Mouse (Mus musculus): ENCODE measurements at regions not wholly inside any gene's neighbourhood (a gene's known extent, or its start where the extent isn't known, plus 50 kb on each side); places are given as distances from the start of the nearest gene placed in this dataset.

GRCm38 (mm10) chr2:51566554-51567246, 60.6 kb upstream of the Tas2r134 start:
- ATAC-seq (ENCODE audit: insufficient number of reproducible peaks, insufficient read depth, low FRiP score, low read depth) = no peak

DNA sequence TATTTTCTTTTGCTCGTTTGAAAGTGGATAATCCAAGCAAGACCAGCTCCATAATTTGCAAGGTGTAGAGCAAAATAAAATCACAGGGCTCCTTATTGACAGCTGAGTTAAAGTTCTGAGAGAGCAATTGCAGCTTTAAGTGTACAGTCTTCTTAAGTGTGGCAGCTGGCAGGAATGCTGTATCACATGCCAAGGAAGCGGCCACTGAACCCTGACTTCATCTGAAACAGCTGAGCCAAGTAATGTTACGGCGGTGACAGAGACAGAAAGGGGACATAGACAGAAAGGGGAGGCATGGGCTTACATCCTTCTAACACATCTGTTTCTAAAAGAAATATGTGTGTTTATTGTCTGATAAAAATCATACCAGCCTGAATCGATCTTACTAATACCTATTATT, 63.4 kb upstream of the Tas2r134 start:
- 72% methylated on average over 5 of the region's 5 CpGs for WGBS
- Histone ChIP-seq H3K27ac (ENCODE audit: low read length) (no peak overlapping the region), H3K9me3 (ENCODE audit: control insufficient read depth, low read depth, low read length) (no peaks in the 10 kb centered on the region), H3K9ac (replicated peaks; ENCODE audit: low read depth, low read length) (no peak overlapping the region), H3K4me2 (replicated peaks; ENCODE audit: low read depth, low read length) (no peak overlapping the region), H3K4me1 (ENCODE audit: control insufficient read depth, insufficient read depth, low read length) (peaks cover 7% of the 10 kb centered on the region), H3K36me3 (ENCODE audit: control insufficient read depth, insufficient read depth, low read length) (no peaks in the 10 kb centered on the region), H3K4me3 (ENCODE audit: low read depth, low read length) (no peak overlapping the region), H3K27me3 (ENCODE audit: control insufficient read depth, insufficient read depth, low read length) (no peaks in the 10 kb centered on the region)
- no peak for ATAC-seq (ENCODE audit: insufficient number of reproducible peaks, insufficient read depth, low FRiP score, low read depth)

More at GRCm38 (mm10) chr2:51566554-51567246, 60.6 kb upstream of the Tas2r134 start:
- H3K4me1 ChIP-seq (ENCODE audit: control insufficient read depth, insufficient read depth, low read length) = peaks cover 7% of the 10 kb centered on the region
- H3K27ac ChIP-seq (ENCODE audit: low read length) = no peak overlapping the region
- no peak overlapping the region for H3K9ac ChIP-seq (replicated peaks; ENCODE audit: low read depth, low read length)
- 69% methylated on average over 7 of the region's 7 CpGs for WGBS
- no peaks in the 10 kb centered on the region for H3K27me3 ChIP-seq (ENCODE audit: control insufficient read depth, insufficient read depth, low read length)
- H3K4me3 ChIP-seq (ENCODE audit: low read depth, low read length) = no peak overlapping the region
- no peaks in the 10 kb centered on the region for H3K9me3 ChIP-seq (ENCODE audit: control insufficient read depth, low read depth, low read length)
- no peak overlapping the region for H3K4me2 ChIP-seq (replicated peaks; ENCODE audit: low read depth, low read length)
- no peaks in the 10 kb centered on the region for H3K36me3 ChIP-seq (ENCODE audit: control insufficient read depth, insufficient read depth, low read length)

DNA sequence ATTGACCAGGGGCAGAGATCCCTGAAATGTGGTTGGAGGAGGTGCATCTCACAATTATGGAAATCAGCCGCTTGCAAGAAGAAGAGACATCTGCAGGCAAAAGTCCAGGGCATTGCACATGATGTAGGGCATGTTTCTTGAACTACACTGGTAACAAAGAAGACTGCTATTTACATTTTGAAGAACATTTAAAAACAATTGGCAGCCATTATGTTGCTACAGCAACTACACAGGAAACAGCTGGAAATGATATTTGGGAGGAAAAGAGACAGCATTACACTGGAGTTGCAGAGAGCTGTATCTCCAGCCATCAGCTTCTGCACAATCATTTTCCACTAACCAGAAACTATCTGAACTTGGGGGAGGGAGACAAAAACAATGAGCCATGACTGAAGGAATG, 64.1 kb upstream of the Tas2r134 start:
- ATAC-seq (ENCODE audit: insufficient number of reproducible peaks, insufficient read depth, low FRiP score, low read depth) = no peak
- WGBS = 87% methylated on average over 1 of the region's 1 CpGs

DNA sequence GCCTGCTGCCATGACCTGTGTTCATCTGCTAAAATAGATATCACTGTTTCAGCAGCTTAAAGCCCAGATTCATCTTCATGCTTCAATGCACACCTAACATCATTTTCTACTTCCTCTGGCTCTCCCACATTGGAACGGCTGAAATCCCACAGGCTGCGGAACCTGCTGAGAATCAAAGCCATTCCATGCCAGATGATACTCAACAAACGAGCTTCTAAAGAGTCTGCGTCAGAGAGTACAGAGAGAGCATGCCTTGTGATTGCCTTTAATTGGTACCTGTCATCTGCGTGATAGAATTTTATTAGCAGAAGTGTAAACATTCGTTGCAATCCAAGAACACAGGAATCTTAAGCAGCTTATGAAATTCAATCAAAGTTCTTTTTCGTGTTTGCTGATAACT, 76.4 kb upstream of the Tas2r134 start:
- 47% methylated on average over 7 of the region's 7 CpGs for WGBS
- no peak overlapping the region for H3K4me3 ChIP-seq (ENCODE audit: low read depth, low read length)
- no peak for ATAC-seq (ENCODE audit: insufficient number of reproducible peaks, insufficient read depth, low FRiP score, low read depth)
- H3K4me2 ChIP-seq (replicated peaks; ENCODE audit: low read depth, low read length) = no peak overlapping the region
- no peaks in the 10 kb centered on the region for H3K9me3 ChIP-seq (ENCODE audit: control insufficient read depth, low read depth, low read length)
- no peaks in the 10 kb centered on the region for H3K4me1 ChIP-seq (ENCODE audit: control insufficient read depth, insufficient read depth, low read length)
- no peaks in the 10 kb centered on the region for H3K36me3 ChIP-seq (ENCODE audit: control insufficient read depth, insufficient read depth, low read length)
- no peaks in the 10 kb centered on the region for H3K27me3 ChIP-seq (ENCODE audit: control insufficient read depth, insufficient read depth, low read length)
- H3K27ac ChIP-seq (ENCODE audit: low read length) = no peak overlapping the region
- no peak overlapping the region for H3K9ac ChIP-seq (replicated peaks; ENCODE audit: low read depth, low read length)

More for the DNA sequence above, 64.1 kb upstream of the Tas2r134 start:
- Histone ChIP-seq H3K4me1 (ENCODE audit: control insufficient read depth, insufficient read depth, low read length) (peaks cover 7% of the 10 kb centered on the region), H3K27ac (ENCODE audit: low read length) (no peak overlapping the region), H3K4me2 (replicated peaks; ENCODE audit: low read depth, low read length) (no peak overlapping the region), H3K27me3 (ENCODE audit: control insufficient read depth, insufficient read depth, low read length) (no peaks in the 10 kb centered on the region), H3K9ac (replicated peaks; ENCODE audit: low read depth, low read length) (no peak overlapping the region), H3K36me3 (ENCODE audit: control insufficient read depth, insufficient read depth, low read length) (no peaks in the 10 kb centered on the region), H3K4me3 (ENCODE audit: low read depth, low read length) (no peak overlapping the region), H3K9me3 (ENCODE audit: control insufficient read depth, low read depth, low read length) (no peaks in the 10 kb centered on the region)

DNA sequence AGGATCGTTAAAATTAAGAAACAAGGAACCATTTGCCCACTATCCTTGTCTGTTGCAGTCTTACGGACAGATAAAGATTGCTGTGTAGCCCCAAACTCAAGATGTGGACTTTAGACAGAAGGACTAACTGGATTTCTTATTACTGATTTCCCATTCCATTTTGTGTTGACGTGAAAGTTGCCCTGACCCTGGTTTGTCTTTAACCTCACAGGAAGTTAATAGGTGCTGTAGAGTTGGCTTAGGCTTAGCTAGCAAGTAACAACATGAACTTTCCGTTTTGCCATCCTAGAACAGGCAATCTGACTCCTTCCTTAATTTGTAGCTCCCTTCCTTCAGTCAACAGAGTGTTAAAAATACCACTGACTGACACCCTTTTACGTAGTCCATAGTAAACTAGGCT, 78.2 kb upstream of the Tas2r134 start:
- WGBS = 79% methylated on average over 5 of the region's 5 CpGs
- no peak overlapping the region for H3K4me3 ChIP-seq (ENCODE audit: low read depth, low read length)

DNA sequence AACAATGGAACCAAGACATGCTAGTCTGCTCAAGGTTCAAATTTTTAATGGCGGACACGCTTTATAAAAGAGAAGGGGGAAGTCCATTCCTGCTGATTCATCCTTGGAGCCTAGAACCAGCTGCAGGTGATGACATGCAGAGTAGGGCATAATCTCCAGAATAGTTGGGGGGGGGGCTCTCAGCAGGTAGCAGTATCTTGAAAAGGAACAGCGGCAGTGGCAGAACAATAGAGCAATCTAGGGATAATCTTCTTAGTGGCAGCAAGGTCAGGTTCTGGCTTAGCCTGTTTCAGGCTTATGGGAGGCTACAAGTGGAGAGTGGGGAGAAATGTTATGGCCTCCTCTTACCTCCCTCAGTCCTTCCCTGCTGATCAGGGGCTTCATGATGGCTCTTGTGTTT, 81.1 kb upstream of the Tas2r134 start:
- WGBS = 86% methylated on average over 3 of the region's 3 CpGs
- no peaks in the 10 kb centered on the region for H3K27me3 ChIP-seq (ENCODE audit: control insufficient read depth, insufficient read depth, low read length)
- no peak for ATAC-seq (ENCODE audit: insufficient number of reproducible peaks, insufficient read depth, low FRiP score, low read depth)

More for the DNA sequence above, 78.2 kb upstream of the Tas2r134 start:
- Histone ChIP-seq H3K4me2 (replicated peaks; ENCODE audit: low read depth, low read length) (no peak overlapping the region), H3K27me3 (ENCODE audit: control insufficient read depth, insufficient read depth, low read length) (no peaks in the 10 kb centered on the region), H3K9me3 (ENCODE audit: control insufficient read depth, low read depth, low read length) (no peaks in the 10 kb centered on the region), H3K27ac (ENCODE audit: low read length) (no peak overlapping the region), H3K36me3 (ENCODE audit: control insufficient read depth, insufficient read depth, low read length) (no peaks in the 10 kb centered on the region), H3K4me1 (ENCODE audit: control insufficient read depth, insufficient read depth, low read length) (no peaks in the 10 kb centered on the region), H3K9ac (replicated peaks; ENCODE audit: low read depth, low read length) (no peak overlapping the region)
- ATAC-seq (ENCODE audit: insufficient number of reproducible peaks, insufficient read depth, low FRiP score, low read depth) = no peak

DNA sequence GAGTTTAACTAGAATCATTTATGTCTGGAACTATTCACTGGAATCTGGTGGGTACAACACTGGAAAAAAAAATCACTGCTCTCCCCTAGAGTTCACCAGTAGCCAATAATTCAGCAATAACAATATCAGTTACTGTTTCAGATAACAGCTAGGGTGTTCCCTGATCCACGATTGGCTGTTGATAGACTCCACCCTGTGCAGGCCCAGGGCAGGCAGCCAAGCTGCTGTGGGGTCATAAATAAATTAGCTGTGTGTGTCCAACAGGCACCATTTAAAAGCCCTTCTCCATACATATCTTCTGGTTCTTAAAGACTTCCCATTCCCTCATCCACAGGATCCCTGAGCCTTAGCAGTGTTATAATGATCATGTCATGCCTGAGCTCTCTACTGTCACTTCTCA, 83.4 kb upstream of the Tas2r134 start:
- Histone ChIP-seq H3K4me3 (ENCODE audit: low read depth, low read length) (no peak overlapping the region), H3K4me2 (replicated peaks; ENCODE audit: low read depth, low read length) (no peak overlapping the region), H3K27ac (ENCODE audit: low read length) (no peak overlapping the region), H3K36me3 (ENCODE audit: control insufficient read depth, insufficient read depth, low read length) (no peaks in the 10 kb centered on the region), H3K27me3 (ENCODE audit: control insufficient read depth, insufficient read depth, low read length) (no peaks in the 10 kb centered on the region), H3K9me3 (ENCODE audit: control insufficient read depth, low read depth, low read length) (no peaks in the 10 kb centered on the region), H3K4me1 (ENCODE audit: control insufficient read depth, insufficient read depth, low read length) (no peaks in the 10 kb centered on the region), H3K9ac (replicated peaks; ENCODE audit: low read depth, low read length) (no peak overlapping the region)
- WGBS = 48% methylated on average over 1 of the region's 1 CpGs
- ATAC-seq (ENCODE audit: insufficient number of reproducible peaks, insufficient read depth, low FRiP score, low read depth) = no peak

More for the DNA sequence above, 81.1 kb upstream of the Tas2r134 start:
- Histone ChIP-seq H3K9me3 (ENCODE audit: control insufficient read depth, low read depth, low read length) (no peaks in the 10 kb centered on the region), H3K4me3 (ENCODE audit: low read depth, low read length) (no peak overlapping the region), H3K9ac (replicated peaks; ENCODE audit: low read depth, low read length) (no peak overlapping the region), H3K27ac (ENCODE audit: low read length) (no peak overlapping the region), H3K4me1 (ENCODE audit: control insufficient read depth, insufficient read depth, low read length) (no peaks in the 10 kb centered on the region), H3K4me2 (replicated peaks; ENCODE audit: low read depth, low read length) (no peak overlapping the region), H3K36me3 (ENCODE audit: control insufficient read depth, insufficient read depth, low read length) (no peaks in the 10 kb centered on the region)

DNA sequence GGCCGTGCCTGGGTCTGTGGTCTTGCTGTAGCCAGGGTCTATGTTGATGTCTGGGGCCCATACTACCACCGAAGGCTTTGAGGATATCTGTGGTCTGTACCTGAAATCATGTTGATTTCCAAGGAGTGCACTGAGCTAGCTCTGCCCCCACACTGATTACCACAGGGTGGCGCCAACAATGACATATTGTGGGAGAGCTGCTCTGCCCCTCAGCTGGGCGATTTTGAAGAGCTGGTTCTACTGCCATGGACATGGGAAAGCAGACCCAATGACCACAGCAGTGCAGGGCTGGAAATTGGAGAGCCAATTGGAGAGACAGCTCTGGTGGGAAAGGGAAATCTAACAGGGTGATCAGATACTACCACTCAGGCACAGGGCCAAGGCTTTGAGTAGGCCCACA, 85.0 kb upstream of the Tas2r134 start:
- Histone ChIP-seq H3K4me1 (ENCODE audit: control insufficient read depth, insufficient read depth, low read length) (no peaks in the 10 kb centered on the region), H3K9me3 (ENCODE audit: control insufficient read depth, low read depth, low read length) (no peaks in the 10 kb centered on the region), H3K27me3 (ENCODE audit: control insufficient read depth, insufficient read depth, low read length) (no peaks in the 10 kb centered on the region), H3K27ac (ENCODE audit: low read length) (no peak overlapping the region), H3K4me3 (ENCODE audit: low read depth, low read length) (no peak overlapping the region), H3K9ac (replicated peaks; ENCODE audit: low read depth, low read length) (no peak overlapping the region), H3K4me2 (replicated peaks; ENCODE audit: low read depth, low read length) (no peak overlapping the region), H3K36me3 (ENCODE audit: control insufficient read depth, insufficient read depth, low read length) (no peaks in the 10 kb centered on the region)
- 79% methylated on average over 4 of the region's 4 CpGs for WGBS
- no peak for ATAC-seq (ENCODE audit: insufficient number of reproducible peaks, insufficient read depth, low FRiP score, low read depth)

Measured in stomach, embryonic 14.5 days (tissue).